Mouse (Mus musculus) ES-E14 (cell line): ENCODE results near the gene Pitpnc1. TPM values are rescaled to one million over a fixed set of nuclear protein-coding genes. Genes with fewer than 3 reads are reported as not detected.

ENCODE experiments used
- DNase-seq: peaks from one replicate; pipeline ENCODE4 v3.0.0-alpha.2; 2013; ENCODE audit warnings: low read depth, low spot score
- H3K27ac ChIP-seq: 2 replicates; pipeline ENCODE4 v1.5.1; 2012; ENCODE audit warnings: low read depth, mild to moderate bottlenecking, low read length, moderate library complexity, mixed read lengths; ENCODE audit not compliant: poor library complexity, insufficient read depth, severe bottlenecking
- H3K36me3 ChIP-seq: 2 replicates; pipeline ENCODE4 v1.6.1; 2012; ENCODE audit warnings: mild to moderate bottlenecking, low read length, moderate library complexity, mixed read lengths; ENCODE audit not compliant: control insufficient read depth, poor library complexity, insufficient read depth, severe bottlenecking
- H3K4me1 ChIP-seq, 2 experiments: fragments of 150-350 bp in 1 of 2; sonication (generic) in 1 of 2; 2 replicates each; pipeline ENCODE4 v1.6.1; 2012; ENCODE audit warnings: low read length in 2 of 2, mild to moderate bottlenecking in 1 of 2, mixed read lengths in 1 of 2; ENCODE audit not compliant: control insufficient read depth in 2 of 2, insufficient read depth in 2 of 2, poor library complexity in 1 of 2
- H3K4me3 ChIP-seq, 2 experiments: fragments of 150-350 bp in 1 of 2; sonication (generic) in 1 of 2; 2 replicates each; pipeline ENCODE4 v1.5.1; 2012; ENCODE audit warnings: low read length in 2 of 2, low read depth in 1 of 2, mild to moderate bottlenecking in 1 of 2, mixed read lengths in 1 of 2; ENCODE audit not compliant: insufficient read depth in 1 of 2, poor library complexity in 1 of 2, severe bottlenecking in 1 of 2
- H3K9ac ChIP-seq: 2 replicates; pipeline ENCODE4 v1.6.1; 2012; ENCODE audit warnings: low read depth, mild to moderate bottlenecking, low read length, mixed read lengths; ENCODE audit not compliant: poor library complexity, insufficient read depth, severe bottlenecking
- H3K9me3 ChIP-seq: fragments of 150-350 bp; sonication (generic); 2 replicates; pipeline ENCODE4 v1.6.1; 2012; ENCODE audit warnings: low read depth, mild to moderate bottlenecking, low read length; ENCODE audit not compliant: control insufficient read depth, insufficient read depth
- CHD2 ChIP-seq: IDR thresholded peaks from 2 replicates; pipeline ENCODE4 v1.6.1; 2014; ENCODE audit warnings: mild to moderate bottlenecking, low read depth, low read length, inconsistent platforms
- HCFC1 ChIP-seq: IDR thresholded peaks from 2 replicates; pipeline ENCODE4 v1.6.1; 2012; ENCODE audit warnings: low read length, inconsistent platforms, borderline replicate concordance; ENCODE audit not compliant: insufficient read depth
- MAFK ChIP-seq: IDR thresholded peaks from 2 replicates; pipeline ENCODE4 v1.6.1; 2014; ENCODE audit warnings: mild to moderate bottlenecking, low read depth, low read length, inconsistent platforms; ENCODE audit not compliant: insufficient read depth
- ZC3H11A ChIP-seq: IDR thresholded peaks from 2 replicates; pipeline ENCODE4 v1.6.1; 2012; ENCODE audit warnings: low read depth, mild to moderate bottlenecking, inconsistent platforms, low read length, borderline replicate concordance
- ZNF384 ChIP-seq: IDR thresholded peaks from 2 replicates; pipeline ENCODE4 v1.6.1; 2012; ENCODE audit warnings: low read depth, low read length, inconsistent platforms
- in situ Hi-C, 2 experiments: fragments of 600-800 bp; cut with MboI; formaldehyde crosslinking; loops; one replicate each; pipeline ENCODE4 v1.15.1; 2025; ENCODE audit warnings: low sequenced_read_pairs in 2 of 2, inconsistent platforms in 1 of 2; ENCODE audit not compliant: unreplicated experiment in 2 of 2
- total RNA-seq: library from RNA; depleted of rRNA; stranded (reverse); fragments of 300-350 nt; gene quantifications from 2 replicates; pipeline ENCODE4 v1.2.3, GENCODE M21; 2012

Gene Pitpnc1
- total RNA-seq, 1 experiment = 37.3 TPM

DNA sequence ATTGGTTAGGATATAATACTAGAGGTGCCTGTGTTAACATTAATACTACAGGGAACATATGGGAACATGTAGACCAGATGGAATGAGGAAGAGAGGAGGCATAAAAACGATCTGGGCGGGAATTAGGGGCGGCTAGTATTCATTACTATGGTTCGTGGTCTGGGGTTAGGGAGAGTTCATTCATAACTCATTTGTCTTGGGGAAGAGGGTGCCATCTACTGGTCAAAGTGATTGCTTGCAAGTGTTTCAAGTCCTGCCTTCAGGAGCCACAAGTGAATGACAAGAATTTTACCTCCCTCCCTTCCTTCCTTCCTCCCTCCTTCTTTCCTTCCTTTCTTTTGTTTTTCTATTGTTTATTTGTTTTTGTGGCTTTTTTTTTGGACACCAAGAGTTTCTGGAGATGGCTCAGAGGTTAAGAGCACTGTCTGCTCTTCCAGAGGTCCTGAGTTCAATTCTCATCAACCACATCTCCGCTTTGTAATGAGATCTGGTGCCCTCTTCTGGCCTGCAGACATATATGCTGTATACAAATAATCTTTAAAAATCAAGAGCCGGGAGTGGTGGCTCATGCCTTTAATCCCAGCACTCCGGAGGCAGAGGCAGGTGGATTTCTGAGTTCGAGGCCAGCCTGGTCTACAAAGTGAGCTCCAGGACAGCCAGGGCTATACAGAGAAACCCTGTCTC, 2.8 kb upstream of the Pitpnc1 start:
- no peak for TF ChIP-seq MAFK
- TF ChIP-seq ZC3H11A = peak; percentile 40; the same call in 1 of the 2 replicates
- TF ChIP-seq ZNF384 = 0 out of 2 replicates have a peak, but pooled peaks have one; percentile 33
- Histone ChIP-seq H3K9me3 (no peaks in the 10 kb centered on the region), H3K27ac (no peak overlapping the region), H3K4me1 (peaks cover 0 to 1% of the 10 kb centered on the region in 2 experiments; a peak in 2 of 4 replicates), H3K9ac (no peak overlapping the region), H3K36me3 (no peaks in the 10 kb centered on the region), H3K4me3 (no peak overlapping the region)
- DNase-seq = peak; percentile 85
- in situ Hi-C loops = loop anchor here in 1 of 2 experiments (5.0 to 25.0 kb wide), 2 partner anchors 81 to 186 kb away; no protein-coding TSS in a partner anchor

GRCm38 (mm10) chr11:107472304-107472703, 1.8 kb upstream of the Pitpnc1 start:
- peaks cover 0 to 5% of the 10 kb centered on the region in 2 experiments; a peak in 2 of 4 replicates for H3K4me1 ChIP-seq
- H3K9ac ChIP-seq = no peak overlapping the region
- no peaks in the 10 kb centered on the region for H3K9me3 ChIP-seq
- no peak for DNase-seq
- no peak overlapping the region for H3K27ac ChIP-seq
- H3K36me3 ChIP-seq = no peaks in the 10 kb centered on the region
- TF ChIP-seq ZNF384 = no peak
- TF ChIP-seq MAFK = no peak
- no peak for TF ChIP-seq HCFC1
- no peak for TF ChIP-seq CHD2
- no peak for TF ChIP-seq ZC3H11A
- H3K4me3 ChIP-seq = no peak overlapping the region
- in situ Hi-C loops = loop anchor here in 1 of 2 experiments (5.0 to 25.0 kb wide), 2 partner anchors 80 to 185 kb away; no protein-coding TSS in a partner anchor

DNA sequence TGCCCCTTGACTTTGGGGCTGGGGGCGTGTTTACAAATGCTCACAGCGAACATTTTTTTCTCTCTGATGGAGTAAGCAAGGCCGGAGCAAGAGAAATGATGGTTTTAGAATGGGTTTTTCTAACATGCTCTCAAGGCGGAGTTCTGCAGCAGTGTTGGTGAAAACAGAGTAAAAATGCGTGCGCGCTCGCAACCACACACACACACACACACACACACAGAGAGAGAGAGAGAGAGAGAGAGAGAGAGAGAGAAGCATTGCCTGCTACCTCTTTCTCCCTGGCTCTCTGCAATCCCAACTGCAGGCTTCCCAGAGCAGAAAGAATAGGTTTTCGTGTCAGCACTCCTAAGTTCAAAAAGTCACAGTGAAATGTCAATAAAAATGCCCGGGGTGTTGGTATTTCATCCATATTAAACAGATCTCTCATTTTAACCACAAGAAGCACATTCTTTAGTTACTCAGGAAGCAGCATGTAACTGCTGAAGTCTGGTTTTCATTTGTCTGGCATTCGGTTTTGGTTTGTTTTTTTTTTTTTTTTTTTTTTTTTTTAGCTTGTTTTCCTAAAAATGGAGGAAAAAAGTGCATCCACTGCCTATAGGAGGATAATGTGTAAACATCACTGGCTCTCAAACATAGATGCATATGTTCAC, 697 bp upstream of the Pitpnc1 start:
- peaks cover 0 to 9% of the 10 kb centered on the region in 2 experiments; a peak in 2 of 4 replicates for H3K4me1 ChIP-seq
- H3K27ac ChIP-seq = peak overlapping the region; percentile 28; the same call in 1 of the 2 replicates
- no peak for DNase-seq
- H3K4me3 ChIP-seq = peak overlapping the region; percentile 73 to 87
- no peaks in the 10 kb centered on the region for H3K9me3 ChIP-seq
- in situ Hi-C loops = loop anchor here in 1 of 2 experiments (5.0 to 25.0 kb wide), 2 partner anchors 79 to 184 kb away; no protein-coding TSS in a partner anchor
- H3K36me3 ChIP-seq = no peaks in the 10 kb centered on the region
- H3K9ac ChIP-seq = peak overlapping the region; percentile 85; the same call in 1 of the 2 replicates
- TF ChIP-seq MAFK (no peak), HCFC1 (no peak), CHD2 (no peak), ZNF384 (peak; percentile 56; the same call in 1 of the 2 replicates)

DNA sequence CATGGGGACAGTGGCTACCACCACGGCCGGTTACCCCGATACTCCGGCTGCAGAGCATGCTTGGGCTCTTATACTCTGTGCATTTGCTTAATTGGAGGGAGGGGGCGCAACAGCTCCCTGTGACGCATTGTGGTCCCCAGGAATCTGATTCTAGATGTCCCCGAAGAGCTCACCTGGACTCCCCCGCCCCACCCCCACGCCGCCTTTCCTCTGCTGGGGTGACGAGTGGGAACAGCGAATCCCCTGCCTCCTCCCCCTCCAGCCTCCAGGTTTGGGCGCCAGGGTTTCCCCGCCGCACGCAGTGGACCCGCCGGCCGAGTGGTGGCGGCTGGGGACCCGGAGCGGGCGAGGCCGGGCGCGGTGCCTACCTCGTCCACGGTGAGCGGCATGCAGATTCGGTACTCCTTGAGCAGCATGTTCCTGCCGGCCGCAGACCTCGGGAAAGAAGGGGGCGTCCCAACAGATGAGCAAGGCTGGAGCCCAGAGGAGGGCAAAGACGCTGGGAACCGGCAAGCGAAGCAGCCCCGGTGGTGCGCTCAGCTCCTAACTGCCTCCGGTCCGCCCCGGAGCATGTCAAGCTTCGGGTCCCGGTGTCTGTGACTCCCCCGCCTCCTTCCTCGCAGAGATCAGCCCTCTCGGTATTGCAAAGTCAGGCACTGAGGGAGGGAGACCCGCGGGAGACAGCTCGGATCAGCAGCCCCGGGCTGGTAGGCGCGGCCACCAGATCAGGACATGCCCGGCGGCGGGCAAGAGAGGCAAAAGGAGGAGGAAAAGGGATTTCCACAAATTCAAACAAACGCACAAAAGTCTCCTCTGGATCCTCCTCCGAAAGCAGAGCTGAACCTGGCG, 752 bp downstream of the Pitpnc1 start:
- Histone ChIP-seq H3K4me3 (peak overlapping the region; percentile 73 to 87), H3K27ac (peak overlapping the region; percentile 74), H3K4me1 (peaks cover 0 to 9% of the 10 kb centered on the region in 2 experiments; a peak in 2 of 4 replicates), H3K36me3 (no peaks in the 10 kb centered on the region), H3K9me3 (no peaks in the 10 kb centered on the region), H3K9ac (peak overlapping the region; percentile 85)
- in situ Hi-C loops = loop anchor here in 1 of 2 experiments (5.0 to 25.0 kb wide), 2 partner anchors 77 to 182 kb away; no protein-coding TSS in a partner anchor
- no peak for DNase-seq
- TF ChIP-seq ZC3H11A = no peak
- TF ChIP-seq CHD2 = no peak
- TF ChIP-seq HCFC1 = no peak
- no peak for TF ChIP-seq MAFK
- TF ChIP-seq ZNF384 = no peak
